Mouse (Mus musculus) intestine, embryonic 14.5 days (tissue): ENCODE data around the gene Cilp. TPM values are rescaled to one million over a fixed set of nuclear protein-coding genes. Genes with fewer than 3 reads are reported as not detected.

Source experiments
- ATAC-seq: fragments of 200-750 bp; cut with Nextera tagmentation; replicated peaks from 2 replicates; pipeline ENCODE4 v1.8.0; 2017; ENCODE audit warnings: low read depth, moderate number of reproducible peaks, moderate TSS enrichment, moderate library complexity; ENCODE audit not compliant: low FRiP score, low TSS enrichment
- DNase-seq: peaks from one replicate; pipeline ENCODE4 v3.0.0-alpha.2; 2018; ENCODE audit warnings: low spot score
- H3K27ac ChIP-seq: fragments of 300-500 bp; sonication (generic); 2 replicates; pipeline ENCODE4 v1.5.1; 2014; ENCODE audit warnings: low read depth, mild to moderate bottlenecking, control low read depth
- H3K27me3 ChIP-seq: fragments of 300-500 bp; sonication (generic); replicated peaks from 2 replicates; pipeline ENCODE4 v1.6.1; 2014; ENCODE audit warnings: low read length, control low read depth; ENCODE audit not compliant: control insufficient read depth, insufficient read depth
- H3K36me3 ChIP-seq: fragments of 300-500 bp; sonication (generic); 2 replicates; pipeline ENCODE4 v1.6.1; 2014; ENCODE audit warnings: low read length, control low read depth; ENCODE audit not compliant: control insufficient read depth, insufficient read depth
- H3K4me1 ChIP-seq: fragments of 300-500 bp; sonication (generic); replicated peaks from 2 replicates; pipeline ENCODE4 v1.6.1; 2014; ENCODE audit warnings: low read length, control low read depth, mixed read lengths; ENCODE audit not compliant: control insufficient read depth, insufficient read depth
- H3K4me2 ChIP-seq: fragments of 300-500 bp; sonication (generic); 2 replicates; pipeline ENCODE4 v1.6.1; 2014; ENCODE audit warnings: low read length
- H3K4me3 ChIP-seq: fragments of 300-500 bp; sonication (generic); 2 replicates; pipeline ENCODE4 v1.5.1; 2014; ENCODE audit warnings: low read depth, low read length, control low read depth, mixed read lengths
- H3K9ac ChIP-seq: fragments of 300-500 bp; sonication (generic); 2 replicates; pipeline ENCODE4 v1.6.1; 2014; ENCODE audit warnings: mild to moderate bottlenecking, low read length
- H3K9me3 ChIP-seq: fragments of 300-500 bp; sonication (generic); 2 replicates; pipeline ENCODE4 v1.6.1; 2016; ENCODE audit warnings: low read length, control low read depth; ENCODE audit not compliant: control insufficient read depth
- WGBS: fragments of 180-500 bp; shearing (Covaris S2); extraction: QIAGEN DNeasy Blood & Tissue Kit; methylation state at CpG from one replicate; pipeline ENCODE4 v1.1.7; 2014; 5-methylcytosine and 5-hydroxymethylcytosine counted together
- polyA plus RNA-seq: library from polyadenylated mRNA; unstranded; fragments of >200 nt; fragmentation: Nextera tagmentation; extraction: Ambion mirVana; gene quantifications from 2 replicates; pipeline ENCODE4 v1.2.1, GENCODE M21; 2014

Cilp gene
- polyA plus RNA-seq, 1 experiment from 2014 or later: 1.1 TPM

GRCm38 (mm10) chr9:65306672-65307071, 41.7 kb downstream of the Cilp start:
- no peak for ATAC-seq
- Histone ChIP-seq H3K9ac (no peak overlapping the region), H3K4me1 (no peaks in the 10 kb centered on the region), H3K27ac (no peak overlapping the region), H3K36me3 (peaks cover 71% of the 10 kb centered on the region), H3K9me3 (no peaks in the 10 kb centered on the region), H3K27me3 (no peaks in the 10 kb centered on the region), H3K4me2 (no peak overlapping the region), H3K4me3 (no peak overlapping the region)
- WGBS: 96% methylated on average over 2 of the region's 2 CpGs
- DNase-seq: no peak

GRCm38 (mm10) chr9:65308011-65308410, 43.0 kb downstream of the Cilp start:
- Histone ChIP-seq H3K4me3 (no peak overlapping the region), H3K9me3 (no peaks in the 10 kb centered on the region), H3K9ac (no peak overlapping the region), H3K4me2 (no peak overlapping the region), H3K36me3 (peaks cover 71% of the 10 kb centered on the region), H3K27me3 (no peaks in the 10 kb centered on the region), H3K4me1 (no peaks in the 10 kb centered on the region), H3K27ac (no peak overlapping the region)
- 86% methylated on average over 1 of the region's 1 CpGs for WGBS
- DNase-seq: no peak
- ATAC-seq: no peak

GRCm38 (mm10) chr9:65312669-65313357, 47.8 kb downstream of the Cilp start:
- H3K9me3 ChIP-seq: no peaks in the 10 kb centered on the region
- peak; percentile 36; the same call in 1 of the 2 replicates for ATAC-seq
- H3K36me3 ChIP-seq: peaks cover 67% of the 10 kb centered on the region
- H3K27me3 ChIP-seq: no peaks in the 10 kb centered on the region
- H3K4me3 ChIP-seq: no peak overlapping the region
- no peak overlapping the region for H3K27ac ChIP-seq
- no peak overlapping the region for H3K4me2 ChIP-seq
- 96% methylated on average over 4 of the region's 4 CpGs for whole genome bisulfite sequencing
- H3K9ac ChIP-seq: no peak overlapping the region
- H3K4me1 ChIP-seq: no peaks in the 10 kb centered on the region
- DNase-seq: no peak

- 98% methylated on average over 1 of the region's 1 CpGs for WGBS
- ATAC-seq: no peak
Observed at GRCm38 (mm10) chr9:65313846-65314245, 48.9 kb downstream of the Cilp start.

GRCm38 (mm10) chr9:65322255-65322900, 57.4 kb downstream of the Cilp start:
- H3K9ac ChIP-seq: no peak overlapping the region
- WGBS: 86% methylated on average over 11 of the region's 11 CpGs
- no peaks in the 10 kb centered on the region for H3K27me3 ChIP-seq
- no peak overlapping the region for H3K4me3 ChIP-seq
- DNase-seq (no peak), ATAC-seq (no peak)
- no peaks in the 10 kb centered on the region for H3K9me3 ChIP-seq
- no peak overlapping the region for H3K4me2 ChIP-seq
- H3K27ac ChIP-seq: no peak overlapping the region
- no peaks in the 10 kb centered on the region for H3K4me1 ChIP-seq
- peaks cover 82% of the 10 kb centered on the region for H3K36me3 ChIP-seq

More at GRCm38 (mm10) chr9:65313846-65314245, 48.9 kb downstream of the Cilp start:
- no peak overlapping the region for H3K9ac ChIP-seq
- no peak overlapping the region for H3K4me3 ChIP-seq
- no peak overlapping the region for H3K4me2 ChIP-seq
- H3K36me3 ChIP-seq: peaks cover 66% of the 10 kb centered on the region
- H3K27me3 ChIP-seq: no peaks in the 10 kb centered on the region
- no peaks in the 10 kb centered on the region for H3K4me1 ChIP-seq
- no peak overlapping the region for H3K27ac ChIP-seq
- DNase-seq: no peak
- no peaks in the 10 kb centered on the region for H3K9me3 ChIP-seq

- Histone ChIP-seq H3K27me3 (no peaks in the 10 kb centered on the region), H3K4me1 (no peaks in the 10 kb centered on the region), H3K4me2 (no peak overlapping the region), H3K36me3 (peaks cover 88% of the 10 kb centered on the region), H3K9me3 (no peaks in the 10 kb centered on the region), H3K4me3 (no peak overlapping the region), H3K9ac (no peak overlapping the region), H3K27ac (no peak overlapping the region)
- ATAC-seq (no peak), DNase-seq (no peak)
Observed at GRCm38 (mm10) chr9:65325971-65326370, 61.0 kb downstream of the Cilp start.

GRCm38 (mm10) chr9:65327371-65327770, 62.4 kb downstream of the Cilp start:
- H3K4me2 ChIP-seq: no peak overlapping the region
- H3K4me1 ChIP-seq: no peaks in the 10 kb centered on the region
- no peak overlapping the region for H3K27ac ChIP-seq
- no peak for ATAC-seq
- H3K4me3 ChIP-seq: no peak overlapping the region
- no peak overlapping the region for H3K9ac ChIP-seq
- DNase-seq: no peak
- no peaks in the 10 kb centered on the region for H3K27me3 ChIP-seq
- no peaks in the 10 kb centered on the region for H3K9me3 ChIP-seq
- peaks cover 79% of the 10 kb centered on the region for H3K36me3 ChIP-seq
- 88% methylated on average over 2 of the region's 2 CpGs for WGBS
